Mouse (Mus musculus) telencephalon, adult 2 months (tissue): Measurements from ENCODE around the gene Actg2.

Experiments used
- DNase-seq: peaks from one replicate; pipeline ENCODE4 v3.0.0-alpha.2; 2011; ENCODE audit warnings: low read depth, low spot score

Actg2 gene

DNA sequence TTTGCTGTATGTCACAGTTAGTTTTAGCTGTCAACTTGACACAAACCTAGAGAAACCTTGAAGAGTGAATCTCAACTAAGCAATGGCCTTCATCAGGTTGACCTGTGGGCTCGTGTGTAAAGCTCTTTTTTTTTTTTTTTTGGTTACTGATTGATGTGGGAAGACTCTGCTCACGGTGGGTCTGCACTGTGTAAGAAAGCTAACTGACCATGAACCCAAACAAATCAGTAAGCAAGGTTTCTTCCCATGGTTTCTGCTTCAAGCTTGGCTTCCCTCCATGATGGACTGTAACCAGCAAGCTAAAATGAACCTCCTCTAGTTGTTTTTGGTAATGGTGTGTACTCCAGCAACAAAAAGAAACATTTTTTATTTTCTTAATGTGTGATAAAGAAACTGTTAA is 56.9 kb downstream of the Actg2 start:
- DNase-seq: no peak

DNA sequence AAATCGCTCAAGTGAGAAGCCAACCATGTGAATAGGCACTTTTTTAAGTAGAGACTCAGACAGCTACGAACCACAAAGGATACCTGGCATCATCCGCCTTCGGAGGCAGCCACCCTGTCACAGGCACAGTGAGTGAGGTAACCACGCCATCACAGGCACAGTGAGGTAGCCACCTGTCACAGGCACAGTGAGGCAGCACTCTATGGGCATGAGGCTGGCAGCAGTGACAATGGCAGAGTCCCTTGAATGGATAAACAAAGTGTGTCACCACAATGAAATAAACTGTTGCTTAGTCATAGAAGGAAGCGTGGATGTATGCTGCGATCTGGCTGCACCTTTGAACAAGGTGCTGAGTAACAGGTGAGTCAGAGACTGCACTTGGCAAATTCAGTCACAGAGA is 57.4 kb downstream of the Actg2 start:
- no peak for DNase-seq

GRCm38 (mm10) chr6:83478217-83478616 is 57.8 kb downstream of the Actg2 start:
- DNase-seq: no peak

DNA sequence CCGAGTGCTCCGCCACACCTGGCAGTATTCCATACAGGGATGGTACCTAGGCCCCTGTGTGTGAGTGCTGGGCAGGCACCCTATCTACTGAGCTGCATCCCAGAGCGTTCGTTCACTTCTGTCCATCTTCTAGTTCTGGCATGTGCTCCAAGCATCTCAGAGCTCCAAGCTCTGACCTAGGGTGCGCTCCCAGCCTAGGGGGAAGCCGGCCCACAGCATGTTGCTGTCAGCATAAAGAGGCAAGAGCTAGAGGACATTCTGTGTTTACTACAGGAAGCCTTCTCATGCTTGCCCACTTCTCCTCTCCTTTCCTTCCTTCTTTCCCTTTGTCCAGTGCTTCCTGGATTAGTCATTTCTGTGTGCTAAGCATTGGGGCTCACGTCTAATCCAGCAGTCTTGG is 60.6 kb downstream of the Actg2 start:
- no peak for DNase-seq

DNA sequence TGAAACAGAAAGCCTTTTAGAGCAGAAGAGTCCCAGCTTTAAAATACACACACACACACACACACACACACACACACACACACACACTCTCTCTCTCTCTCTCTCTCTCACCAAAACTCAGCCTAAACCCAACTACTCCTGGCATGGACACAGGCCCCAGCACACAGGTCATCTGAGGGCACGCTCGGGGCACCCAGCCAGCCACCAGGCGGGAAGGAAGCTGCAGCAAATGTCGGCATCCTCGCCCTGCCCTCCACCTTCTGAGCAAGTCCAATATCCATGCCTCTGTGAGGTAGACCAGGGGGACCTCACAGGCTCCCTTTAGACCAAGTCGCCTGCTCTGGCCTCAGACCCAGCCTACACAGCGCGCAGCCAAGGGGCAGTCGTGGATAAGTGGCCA is 62.8 kb downstream of the Actg2 start:
- DNase-seq: no peak

DNA sequence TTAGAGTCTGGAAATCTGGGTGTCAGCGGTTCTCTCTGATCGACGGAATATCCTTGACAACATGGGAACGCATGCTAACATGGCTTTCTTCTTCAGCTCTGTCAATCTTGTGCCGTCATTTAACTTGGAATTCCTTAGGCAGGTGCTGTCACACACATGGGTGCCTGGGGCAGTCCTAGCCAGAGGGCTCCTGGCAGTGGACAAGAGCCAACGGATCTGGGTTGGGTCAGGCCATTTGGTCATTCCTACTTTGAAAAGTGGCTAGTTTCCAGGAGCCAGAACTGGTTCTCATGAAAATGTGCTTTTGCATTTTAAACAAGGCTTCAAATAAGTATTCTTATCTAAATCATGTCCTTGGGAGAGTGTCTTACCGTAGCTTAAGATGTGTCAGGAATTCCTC is 64.3 kb downstream of the Actg2 start:
- DNase-seq: no peak

DNA sequence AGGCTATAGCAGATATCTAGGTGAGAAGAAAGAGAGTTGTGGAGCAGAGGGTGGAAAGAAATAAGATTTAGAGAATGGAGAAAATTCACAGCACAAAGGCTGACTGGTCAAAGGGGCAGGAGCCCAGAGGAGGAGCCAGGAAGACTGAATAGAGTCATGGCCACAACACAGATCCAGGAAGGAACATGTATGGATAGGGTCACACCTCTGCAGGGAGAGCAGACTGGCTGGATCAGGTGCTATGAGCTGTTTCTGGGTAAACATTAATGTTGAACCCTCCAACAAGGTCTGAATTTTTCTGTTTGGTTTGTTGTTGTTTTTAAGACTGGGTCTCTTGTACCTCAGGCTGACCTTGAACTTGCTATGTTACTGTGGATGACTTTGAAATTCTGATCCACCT is 72.1 kb downstream of the Actg2 start:
- no peak for DNase-seq
